Mouse (Mus musculus): ENCODE results near the gene Hist1h3e.

Hist1h3e gene

GRCm38 (mm10) chr13:23516822-23517602 lies 45.2 kb downstream of the Hist1h3e start:
- DNase-seq = peak; percentile 82 to 86

DNA sequence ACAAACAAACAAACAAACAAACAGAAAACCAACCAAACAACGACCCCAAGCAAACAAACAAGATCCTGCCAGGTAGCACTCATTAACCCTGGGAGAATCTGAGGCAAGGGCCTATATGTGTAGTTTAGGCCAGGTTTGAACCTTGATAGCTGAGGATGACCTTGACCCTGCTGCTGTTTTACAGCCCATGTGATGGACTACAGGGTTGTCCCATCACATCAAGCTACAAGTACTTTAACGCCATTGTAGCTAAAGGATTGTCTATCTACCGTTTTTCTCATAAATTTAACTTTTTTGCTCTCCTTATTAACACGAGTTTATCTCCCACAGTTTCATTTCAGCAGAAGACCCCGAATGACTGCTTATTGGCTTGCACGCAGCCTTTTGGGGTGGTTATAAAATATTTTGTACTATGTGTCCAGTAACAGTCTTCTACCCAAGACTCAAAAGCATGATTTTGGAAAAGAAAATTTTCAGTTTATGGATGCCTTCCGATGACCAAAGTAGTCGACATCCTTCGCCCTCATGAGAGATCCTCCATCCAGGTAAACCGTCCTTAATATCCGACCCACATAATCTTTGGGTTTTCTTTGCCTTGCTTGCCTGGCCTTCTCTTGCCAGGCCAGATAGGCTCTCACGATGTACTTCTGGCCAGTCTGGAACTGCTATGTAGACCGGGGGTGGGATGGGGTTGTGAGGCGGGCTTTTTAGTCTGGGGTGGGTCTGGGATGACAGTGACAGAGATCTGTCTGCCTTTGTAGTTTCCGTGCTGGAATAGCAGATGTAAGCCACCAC lies 46.1 kb downstream of the Hist1h3e start:
- no peak for DNase-seq

GRCm38 (mm10) chr13:23515281-23515680 lies 46.9 kb downstream of the Hist1h3e start:
- DNase-seq = no peak

DNA sequence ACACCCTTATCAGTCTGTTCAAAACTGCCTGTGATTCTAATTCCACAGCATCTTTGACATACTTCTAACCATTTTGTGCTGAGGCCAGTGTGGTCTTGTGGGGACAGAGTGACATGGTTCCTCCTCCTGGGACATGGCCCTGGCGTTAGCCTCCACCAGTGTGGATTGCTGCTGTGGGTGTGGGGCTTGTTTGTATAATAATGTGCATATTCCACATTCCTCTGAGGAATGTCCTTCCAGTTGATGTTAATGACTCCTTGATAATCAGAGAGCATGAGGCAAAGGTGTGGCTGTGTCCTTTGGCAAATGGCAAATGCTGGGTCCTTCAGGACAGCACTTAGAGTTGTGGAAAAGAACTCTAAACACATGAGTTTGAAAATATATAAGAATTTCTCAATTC lies 48.7 kb downstream of the Hist1h3e start:
- DNase-seq = no peak
